Mouse (Mus musculus) kidney, postnatal 36 days (tissue): ENCODE data around the gene Gm20388.
A peak's percentile ranks its signal among the peaks of the same experiment; 100 is the strongest.
"Not testable (repeated sequence)": the region's sequence is repeated elsewhere in the genome, so short reads cannot be mapped to it uniquely, and the experiment has no call there.

Experiments used
- DNase-seq, 2 experiments: peaks; one replicate each; pipeline ENCODE4 v3.0.0; 2021 to 2022; ENCODE audit warnings: mixed read lengths in 2 of 2

The Gm20388 gene

GRCm38 (mm10) chr8:124171557-124172528 lies 4261.2 kb downstream of the Gm20388 start:
- DNase-seq: no peak

GRCm38 (mm10) chr8:124173688-124174087 lies 4263.0 kb downstream of the Gm20388 start:
- no peak for DNase-seq

GRCm38 (mm10) chr8:124176133-124176532 lies 4265.5 kb downstream of the Gm20388 start:
- no peak for DNase-seq

- DNase-seq: not testable (repeated sequence)
Observed at GRCm38 (mm10) chr8:124177092-124177491, 4266.5 kb downstream of the Gm20388 start.

GRCm38 (mm10) chr8:124180681-124181445 lies 4270.2 kb downstream of the Gm20388 start:
- no peak for DNase-seq

GRCm38 (mm10) chr8:124181751-124182150 lies 4271.1 kb downstream of the Gm20388 start:
- no peak for DNase-seq

- DNase-seq: no peak
Observed at GRCm38 (mm10) chr8:124182224-124182623, 4271.6 kb downstream of the Gm20388 start.

GRCm38 (mm10) chr8:124184078-124184477 lies 4273.4 kb downstream of the Gm20388 start:
- no peak for DNase-seq

GRCm38 (mm10) chr8:124184507-124184906 lies 4273.9 kb downstream of the Gm20388 start:
- no peak for DNase-seq

- no peak for DNase-seq
Observed at GRCm38 (mm10) chr8:124185081-124185480, 4274.4 kb downstream of the Gm20388 start.

- DNase-seq: no peak
Observed at GRCm38 (mm10) chr8:124190388-124190787, 4279.7 kb downstream of the Gm20388 start.

- no peak for DNase-seq
Observed at GRCm38 (mm10) chr8:124192242-124192641, 4281.6 kb downstream of the Gm20388 start.

GRCm38 (mm10) chr8:124192976-124193375 lies 4282.3 kb downstream of the Gm20388 start:
- DNase-seq: peak; percentile 8 to 16

- DNase-seq: no peak
Observed at GRCm38 (mm10) chr8:124193992-124194391, 4283.4 kb downstream of the Gm20388 start.

- DNase-seq: peak; percentile 8 to 21
Observed at GRCm38 (mm10) chr8:124196195-124196594, 4285.6 kb downstream of the Gm20388 start.

- DNase-seq: no peak
Observed at GRCm38 (mm10) chr8:124196797-124197196, 4286.2 kb downstream of the Gm20388 start.

GRCm38 (mm10) chr8:124198230-124198629 lies 4287.6 kb downstream of the Gm20388 start:
- DNase-seq: no peak

- no peak for DNase-seq
Observed at GRCm38 (mm10) chr8:124200400-124200799, 4289.8 kb downstream of the Gm20388 start.

GRCm38 (mm10) chr8:124201706-124202105 lies 4291.1 kb downstream of the Gm20388 start:
- no peak for DNase-seq

- no peak for DNase-seq
Observed at GRCm38 (mm10) chr8:124202895-124203294, 4292.3 kb downstream of the Gm20388 start.

GRCm38 (mm10) chr8:124204001-124204601 lies 4293.5 kb downstream of the Gm20388 start:
- DNase-seq: no peak

GRCm38 (mm10) chr8:124212148-124212547 lies 4301.5 kb downstream of the Gm20388 start:
- no peak for DNase-seq

- no peak for DNase-seq
Observed at GRCm38 (mm10) chr8:124216951-124217350, 4306.3 kb downstream of the Gm20388 start.
